Mouse (Mus musculus): ENCODE results near the gene Cdh12. TPM values are rescaled to one million over a fixed set of nuclear protein-coding genes. Genes with fewer than 3 reads are reported as not detected.
"Not testable (repeated sequence)": the region's sequence is repeated elsewhere in the genome, so short reads cannot be mapped to it uniquely, and the experiment has no call there.

Gene Cdh12
- total RNA-seq, 1 experiment = not detected

- DNase-seq (ENCODE audit: low read depth, low spot score) = no peak
- Histone ChIP-seq H3K27ac (ENCODE audit: insufficient read depth, low read depth, low read length, poor library complexity, severe bottlenecking) (no peak overlapping the region), H3K9me3 (ENCODE audit: control insufficient read depth, insufficient read depth, low read depth, low read length) (no peaks in the 10 kb centered on the region), H3K4me3 (ENCODE audit: insufficient read depth in 1 of 2, low read depth in 1 of 2, low read length in 2 of 2, poor library complexity in 1 of 2, severe bottlenecking in 1 of 2) (no peak overlapping the region), H3K36me3 (ENCODE audit: control insufficient read depth, insufficient read depth, low read length, poor library complexity, severe bottlenecking) (no peaks in the 10 kb centered on the region), H3K4me1 (ENCODE audit: control insufficient read depth in 2 of 2, insufficient read depth in 2 of 2, low read length in 2 of 2, poor library complexity in 1 of 2) (no peaks in the 10 kb centered on the region), H3K9ac (ENCODE audit: insufficient read depth, low read depth, low read length, poor library complexity, severe bottlenecking) (no peak overlapping the region)
- TF ChIP-seq MAFK (IDR thresholded peaks at IDR 0.05; ENCODE audit: insufficient read depth, low read depth, low read length) = no peak
- no peak for TF ChIP-seq ZNF384 (IDR thresholded peaks at IDR 0.05; ENCODE audit: low read depth, low read length)
- no peak for TF ChIP-seq ZC3H11A (IDR thresholded peaks at IDR 0.05; ENCODE audit: borderline replicate concordance, low read depth, low read length)
- TF ChIP-seq CHD2 (IDR thresholded peaks at IDR 0.05; ENCODE audit: low read depth, low read length) = no peak
- no peak for TF ChIP-seq HCFC1 (IDR thresholded peaks at IDR 0.05; ENCODE audit: borderline replicate concordance, insufficient read depth, low read length)
- in situ Hi-C loops (cut with MboI; ENCODE audit: low sequenced_read_pairs in 2 of 2, unreplicated experiment in 2 of 2) = no loop called here
These were observed 218.9 kb downstream of the Cdh12 start for GRCm38 (mm10) chr15:20667989-20668388.

DNA sequence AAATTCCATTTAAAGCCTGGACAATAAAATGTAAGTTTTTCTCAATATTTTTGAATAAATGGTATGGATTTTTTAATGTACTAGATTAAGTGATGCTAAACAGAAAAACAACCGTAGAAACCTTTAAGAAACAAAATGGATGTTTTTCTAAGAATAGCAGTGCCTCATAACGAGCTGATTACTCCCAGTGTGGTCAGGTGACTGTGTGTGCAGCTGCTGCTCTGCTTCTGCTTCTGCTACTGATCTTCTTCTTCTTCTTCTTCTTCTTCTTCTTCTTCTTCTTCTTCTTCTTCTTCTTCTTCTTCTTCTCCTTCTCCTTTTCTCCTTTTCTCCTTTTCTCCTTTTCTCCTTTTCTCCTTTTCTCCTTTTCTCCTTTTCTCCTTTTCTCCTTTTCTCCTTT lies 220.4 kb downstream of the Cdh12 start:
- H3K36me3 ChIP-seq (ENCODE audit: control insufficient read depth, insufficient read depth, low read length, poor library complexity, severe bottlenecking); H3K4me3 ChIP-seq (ENCODE audit: insufficient read depth in 1 of 2, low read depth in 1 of 2, low read length in 2 of 2, poor library complexity in 1 of 2, severe bottlenecking in 1 of 2); H3K4me1 ChIP-seq (ENCODE audit: control insufficient read depth in 2 of 2, insufficient read depth in 2 of 2, low read length in 2 of 2, poor library complexity in 1 of 2); DNase-seq (ENCODE audit: low read depth, low spot score); in situ Hi-C loops (cut with MboI; ENCODE audit: low sequenced_read_pairs in 2 of 2, unreplicated experiment in 2 of 2); H3K9me3 ChIP-seq (ENCODE audit: control insufficient read depth, insufficient read depth, low read depth, low read length); H3K9ac ChIP-seq (ENCODE audit: insufficient read depth, low read depth, low read length, poor library complexity, severe bottlenecking); H3K27ac ChIP-seq (ENCODE audit: insufficient read depth, low read depth, low read length, poor library complexity, severe bottlenecking): not testable (repeated sequence)

GRCm38 (mm10) chr15:20682719-20683118 lies 233.7 kb downstream of the Cdh12 start:
- Histone ChIP-seq H3K36me3 (ENCODE audit: control insufficient read depth, insufficient read depth, low read length, poor library complexity, severe bottlenecking) (no peaks in the 10 kb centered on the region), H3K9ac (ENCODE audit: insufficient read depth, low read depth, low read length, poor library complexity, severe bottlenecking) (no peak overlapping the region), H3K4me1 (ENCODE audit: control insufficient read depth in 2 of 2, insufficient read depth in 2 of 2, low read length in 2 of 2, poor library complexity in 1 of 2) (no peaks in the 10 kb centered on the region), H3K4me3 (ENCODE audit: insufficient read depth in 1 of 2, low read depth in 1 of 2, low read length in 2 of 2, poor library complexity in 1 of 2, severe bottlenecking in 1 of 2) (no peak overlapping the region), H3K9me3 (ENCODE audit: control insufficient read depth, insufficient read depth, low read depth, low read length) (no peaks in the 10 kb centered on the region), H3K27ac (ENCODE audit: insufficient read depth, low read depth, low read length, poor library complexity, severe bottlenecking) (no peak overlapping the region)
- in situ Hi-C loops (cut with MboI; ENCODE audit: low sequenced_read_pairs in 2 of 2, unreplicated experiment in 2 of 2) = no loop called here
- DNase-seq (ENCODE audit: low read depth, low spot score) = no peak
- no peak for TF ChIP-seq ZC3H11A (IDR thresholded peaks at IDR 0.05; ENCODE audit: borderline replicate concordance, low read depth, low read length)
- TF ChIP-seq HCFC1 (IDR thresholded peaks at IDR 0.05; ENCODE audit: borderline replicate concordance, insufficient read depth, low read length) = no peak
- TF ChIP-seq MAFK (IDR thresholded peaks at IDR 0.05; ENCODE audit: insufficient read depth, low read depth, low read length) = no peak
- no peak for TF ChIP-seq ZNF384 (IDR thresholded peaks at IDR 0.05; ENCODE audit: low read depth, low read length)
- TF ChIP-seq CHD2 (IDR thresholded peaks at IDR 0.05; ENCODE audit: low read depth, low read length) = no peak

GRCm38 (mm10) chr15:20684200-20684599 lies 235.1 kb downstream of the Cdh12 start:
- no peaks in the 10 kb centered on the region for H3K4me1 ChIP-seq (ENCODE audit: control insufficient read depth in 2 of 2, insufficient read depth in 2 of 2, low read length in 2 of 2, poor library complexity in 1 of 2)
- no peaks in the 10 kb centered on the region for H3K36me3 ChIP-seq (ENCODE audit: control insufficient read depth, insufficient read depth, low read length, poor library complexity, severe bottlenecking)
- no peak overlapping the region for H3K9ac ChIP-seq (ENCODE audit: insufficient read depth, low read depth, low read length, poor library complexity, severe bottlenecking)
- H3K4me3 ChIP-seq (ENCODE audit: insufficient read depth in 1 of 2, low read depth in 1 of 2, low read length in 2 of 2, poor library complexity in 1 of 2, severe bottlenecking in 1 of 2) = no peak overlapping the region
- DNase-seq (ENCODE audit: low read depth, low spot score) = no peak
- in situ Hi-C loops (cut with MboI; ENCODE audit: low sequenced_read_pairs in 2 of 2, unreplicated experiment in 2 of 2) = no loop called here
- H3K27ac ChIP-seq (ENCODE audit: insufficient read depth, low read depth, low read length, poor library complexity, severe bottlenecking) = no peak overlapping the region
- no peaks in the 10 kb centered on the region for H3K9me3 ChIP-seq (ENCODE audit: control insufficient read depth, insufficient read depth, low read depth, low read length)
- TF ChIP-seq ZNF384 (IDR thresholded peaks at IDR 0.05; ENCODE audit: low read depth, low read length) (no peak), MAFK (IDR thresholded peaks at IDR 0.05; ENCODE audit: insufficient read depth, low read depth, low read length) (no peak), ZC3H11A (IDR thresholded peaks at IDR 0.05; ENCODE audit: borderline replicate concordance, low read depth, low read length) (no peak), CHD2 (IDR thresholded peaks at IDR 0.05; ENCODE audit: low read depth, low read length) (no peak), HCFC1 (IDR thresholded peaks at IDR 0.05; ENCODE audit: borderline replicate concordance, insufficient read depth, low read length) (no peak)

GRCm38 (mm10) chr15:20696229-20696628 lies 247.2 kb downstream of the Cdh12 start:
- TF ChIP-seq MAFK (IDR thresholded peaks at IDR 0.05; ENCODE audit: insufficient read depth, low read depth, low read length) (peak; percentile 91), CHD2 (IDR thresholded peaks at IDR 0.05; ENCODE audit: low read depth, low read length) (no peak)
- Histone ChIP-seq H3K9ac (ENCODE audit: insufficient read depth, low read depth, low read length, poor library complexity, severe bottlenecking) (no peak overlapping the region), H3K36me3 (ENCODE audit: control insufficient read depth, insufficient read depth, low read length, poor library complexity, severe bottlenecking) (no peaks in the 10 kb centered on the region), H3K4me3 (ENCODE audit: insufficient read depth in 1 of 2, low read depth in 1 of 2, low read length in 2 of 2, poor library complexity in 1 of 2, severe bottlenecking in 1 of 2) (no peak overlapping the region), H3K27ac (ENCODE audit: insufficient read depth, low read depth, low read length, poor library complexity, severe bottlenecking) (no peak overlapping the region), H3K9me3 (ENCODE audit: control insufficient read depth, insufficient read depth, low read depth, low read length) (no peaks in the 10 kb centered on the region), H3K4me1 (ENCODE audit: control insufficient read depth in 2 of 2, insufficient read depth in 2 of 2, low read length in 2 of 2, poor library complexity in 1 of 2) (no peaks in the 10 kb centered on the region)
- in situ Hi-C loops (cut with MboI; ENCODE audit: low sequenced_read_pairs in 2 of 2, unreplicated experiment in 2 of 2) = no loop called here
- DNase-seq (ENCODE audit: low read depth, low spot score) = no peak

Measured in ES-E14 (cell line).